Comparison of ENCODE assay signal across 19 mouse cellular contexts in genomic region chr3:35294771-35295170, GRCm38 (mm10).
DNase-seq lines count a peak whose midpoint lies in the region; ATAC-seq lines count a peak whose summit lies in the region.
"Had no signal": no experiment of that assay in that cellular context is flagged by ENCODE, and none has a peak within 500 bp of the region (broad histone marks: within the 10 kb centered on the region; RNA-seq: fewer than 3 reads in every experiment).

No protein-coding gene starts in this region.

- H3K27me3 ChIP-seq in midbrain, embryonic 11.5 days (ENCODE audit: control insufficient read depth, insufficient read depth, low read length) = no peaks in the 10 kb centered on the region
- no peaks in the 10 kb centered on the region for H3K27me3 ChIP-seq in midbrain, embryonic 14.5 days (ENCODE audit: control insufficient read depth, insufficient read depth, low read length)
- H3K27me3 ChIP-seq: CH12.LX had no signal

- no peak overlapping the region for H3K9ac ChIP-seq in midbrain, embryonic 11.5 days (ENCODE audit: low read length)
- no peak overlapping the region for H3K9ac ChIP-seq in midbrain, embryonic 14.5 days (replicated peaks; ENCODE audit: low read length)

- intact Hi-C loops in heart, postnatal 10 days (cut with DNase I) = no loop called here

- 84% methylated on average over 1 of the region's 1 CpGs for WGBS in midbrain, embryonic 11.5 days
- 83% methylated on average over 1 of the region's 1 CpGs for WGBS in midbrain, embryonic 14.5 days

- H3K9me3 ChIP-seq in midbrain, embryonic 11.5 days (ENCODE audit: control insufficient read depth, low read length) = no peaks in the 10 kb centered on the region
- no peaks in the 10 kb centered on the region for H3K9me3 ChIP-seq in midbrain, embryonic 14.5 days (ENCODE audit: control insufficient read depth, low read length)

- no peak overlapping the region for H3K4me3 ChIP-seq in midbrain, embryonic 11.5 days (ENCODE audit: low read depth, low read length)
- no peak overlapping the region for H3K4me3 ChIP-seq in midbrain, embryonic 14.5 days (replicated peaks; ENCODE audit: low read depth, low read length)

- no peak for ATAC-seq in midbrain, embryonic 11.5 days (ENCODE audit: low FRiP score)
- ATAC-seq in midbrain, embryonic 14.5 days (ENCODE audit: low FRiP score, low TSS enrichment) = no peak
- ATAC-seq: activated CD4-positive, CD25-positive, alpha-beta regulatory T cell, adult 4 months; CD4-positive, CD25-positive, alpha-beta regulatory T cell, adult 4 months; Patski had no signal

- H3K36me3 ChIP-seq in midbrain, embryonic 11.5 days (ENCODE audit: control insufficient read depth, insufficient read depth, low read length) = no peaks in the 10 kb centered on the region
- H3K36me3 ChIP-seq in midbrain, embryonic 14.5 days (ENCODE audit: control insufficient read depth, insufficient read depth, low read length) = no peaks in the 10 kb centered on the region
- H3K36me3 ChIP-seq: G1E had no signal

- H3K4me1 ChIP-seq in midbrain, embryonic 11.5 days (ENCODE audit: control insufficient read depth, insufficient read depth, low read length) = no peaks in the 10 kb centered on the region
- H3K4me1 ChIP-seq in midbrain, embryonic 14.5 days (ENCODE audit: control insufficient read depth, insufficient read depth, low read length) = no peaks in the 10 kb centered on the region

- DNase-seq in heart, adult 11 months = peak; percentile 59
- DNase-seq in heart, postnatal 10 days = no peak
- DNase-seq in midbrain, embryonic 11.5 days (ENCODE audit: low spot score, missing footprints) = peak; percentile 62
- no peak for DNase-seq in midbrain, embryonic 14.5 days
- DNase-seq: adrenal gland, adult 2 months; adrenal gland, adult 8-10 months; adrenal gland, postnatal 10 days; adrenal gland, postnatal 14 days; adrenal gland, postnatal 25 days; adrenal gland, postnatal 36 days; B cell, adult 2 months; cerebellum, adult 11 months; cerebellum, adult 11-12 months; cerebellum, adult 18-20 months had no signal

- no peak overlapping the region for H3K4me2 ChIP-seq in midbrain, embryonic 11.5 days
- no peak overlapping the region for H3K4me2 ChIP-seq in midbrain, embryonic 14.5 days (ENCODE audit: low read length)

- H3K27ac ChIP-seq in midbrain, embryonic 11.5 days (ENCODE audit: low read depth, low read length) = no peak overlapping the region
- H3K27ac ChIP-seq in midbrain, embryonic 14.5 days (replicated peaks; ENCODE audit: low read depth, low read length) = no peak overlapping the region

Comparison
In these comparisons a context has a peak if more than half of its experiments do, and no peak if none do; other contexts are left out.
1. DNase-seq: peak in heart, adult 11 months (single experiment) and midbrain, embryonic 11.5 days (single experiment); none in heart, postnatal 10 days (0 of 2) and midbrain, embryonic 14.5 days (single experiment).